Mouse (Mus musculus) liver, embryonic 12.5 days (tissue): ENCODE results near the gene Drc3. TPM values are rescaled to one million over a fixed set of nuclear protein-coding genes. Genes with fewer than 3 reads are reported as not detected.

Experiments used
- ATAC-seq: fragments of 200-750 bp; cut with Nextera tagmentation; 2 replicates; pipeline ENCODE4 v1.8.0; 2017; ENCODE audit warnings: moderate number of reproducible peaks, mild to moderate bottlenecking, moderate library complexity
- H3K27ac ChIP-seq: fragments of 300-500 bp; sonication (generic); 2 replicates; pipeline ENCODE4 v1.5.1; 2016; ENCODE audit warnings: mild to moderate bottlenecking
- H3K27me3 ChIP-seq: fragments of 300-500 bp; sonication (generic); replicated peaks from 2 replicates; pipeline ENCODE4 v1.6.1; 2016; ENCODE audit warnings: mild to moderate bottlenecking, moderate library complexity
- H3K36me3 ChIP-seq: fragments of 300-500 bp; sonication (generic); 2 replicates; pipeline ENCODE4 v1.6.1; 2016; ENCODE audit warnings: mild to moderate bottlenecking, moderate library complexity
- H3K4me1 ChIP-seq: fragments of 300-500 bp; sonication (generic); 2 replicates; pipeline ENCODE4 v1.6.1; 2016
- H3K4me2 ChIP-seq: fragments of 300-500 bp; sonication (generic); 2 replicates; pipeline ENCODE4 v1.6.1; 2016; ENCODE audit warnings: mild to moderate bottlenecking, moderate library complexity
- H3K4me3 ChIP-seq: fragments of 300-500 bp; sonication (generic); 2 replicates; pipeline ENCODE4 v1.5.1; 2016; ENCODE audit warnings: mild to moderate bottlenecking, moderate library complexity
- H3K9ac ChIP-seq: fragments of 300-500 bp; sonication (generic); 2 replicates; pipeline ENCODE4 v1.6.1; 2016; ENCODE audit warnings: mild to moderate bottlenecking, moderate library complexity
- H3K9me3 ChIP-seq: fragments of 300-500 bp; sonication (generic); replicated peaks from 2 replicates; pipeline ENCODE4 v1.6.1; 2016; ENCODE audit warnings: mild to moderate bottlenecking, moderate library complexity
- WGBS: fragments of 180-500 bp; shearing (Covaris S2); methylation state at CpG from one replicate; pipeline ENCODE4 v1.1.7; 2016; ENCODE audit not compliant: insufficient replicate concordance; 5-methylcytosine and 5-hydroxymethylcytosine counted together
- polyA plus RNA-seq: library from polyadenylated mRNA; unstranded; fragments of >200 nt; fragmentation: Nextera tagmentation; extraction: Ambion mirVana; gene quantifications from 2 replicates; pipeline ENCODE4 v1.2.1, GENCODE M21; 2016

Gene Drc3
- polyA plus RNA-seq, 1 experiment from 2014 or later: 0.49 TPM

GRCm38 (mm10) chr11:60412173-60412572 is 59.0 kb downstream of the Drc3 start:
- ATAC-seq: no peak
- Histone ChIP-seq H3K9me3 (no peaks in the 10 kb centered on the region), H3K4me1 (peaks cover 23% of the 10 kb centered on the region), H3K9ac (no peak overlapping the region), H3K27ac (no peak overlapping the region), H3K4me2 (no peak overlapping the region), H3K4me3 (no peak overlapping the region), H3K27me3 (no peaks in the 10 kb centered on the region), H3K36me3 (peaks cover 41% of the 10 kb centered on the region)
- 11% methylated on average over 3 of the region's 3 CpGs for WGBS

- Histone ChIP-seq H3K4me2 (no peak overlapping the region), H3K36me3 (peaks cover 34% of the 10 kb centered on the region), H3K4me1 (peaks cover 24% of the 10 kb centered on the region), H3K9ac (no peak overlapping the region), H3K4me3 (no peak overlapping the region), H3K9me3 (no peaks in the 10 kb centered on the region), H3K27me3 (no peaks in the 10 kb centered on the region), H3K27ac (no peak overlapping the region)
- no peak for ATAC-seq
- 88% methylated on average over 2 of the region's 2 CpGs for WGBS
These were observed 59.8 kb downstream of the Drc3 start for GRCm38 (mm10) chr11:60412921-60413320.

DNA sequence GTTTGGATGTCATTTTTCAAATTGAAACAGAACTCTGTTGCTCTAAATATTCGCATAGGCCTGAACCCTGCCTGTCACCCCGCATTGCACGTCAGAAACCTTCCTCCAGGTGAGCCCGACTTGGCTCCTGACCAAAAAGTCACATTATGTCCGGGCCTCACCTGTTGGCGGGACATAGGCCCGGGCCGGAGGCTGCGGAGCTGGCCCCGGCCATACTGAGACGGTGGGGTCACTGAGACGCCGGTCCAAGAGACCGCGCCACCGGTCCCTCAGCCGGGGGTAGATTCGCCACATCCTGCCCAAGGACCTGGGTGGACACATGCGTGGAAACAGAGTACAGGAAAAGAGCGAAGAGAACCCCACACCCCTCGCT is 63.4 kb downstream of the Drc3 start:
- Histone ChIP-seq H3K27ac (peak overlapping the region; percentile 75), H3K4me1 (peaks cover 36% of the 10 kb centered on the region), H3K4me2 (peak overlapping the region; percentile 91), H3K27me3 (no peaks in the 10 kb centered on the region), H3K4me3 (peak overlapping the region; percentile 85), H3K9me3 (no peaks in the 10 kb centered on the region), H3K9ac (peak overlapping the region; percentile 89), H3K36me3 (peaks cover 5% of the 10 kb centered on the region)
- under 1% methylated on average over 21 of the region's 21 CpGs for WGBS
- peak; percentile 53 for ATAC-seq

- Histone ChIP-seq H3K9ac (peak within 1 kb of the TSS; percentile 92), H3K27me3 (no peaks in the 10 kb centered on the region), H3K4me3 (peak within 1 kb of the TSS; percentile 85), H3K36me3 (peaks cover 3% of the 10 kb centered on the region), H3K4me1 (peaks cover 41% of the 10 kb centered on the region), H3K9me3 (no peaks in the 10 kb centered on the region), H3K27ac (peak within 1 kb of the TSS; percentile 87), H3K4me2 (peak within 1 kb of the TSS; percentile 91)
- ATAC-seq: peak; percentile 95
- WGBS: under 1% methylated on average over 71 of the region's 81 CpGs
These were observed 64.0 kb downstream of the Drc3 start, which contains the start of gene Gid4 for GRCm38 (mm10) chr11:60416963-60417716. Gene Gid4 (plus strand): TSS chr11:60417145.

GRCm38 (mm10) chr11:60417717-60418472 is 64.8 kb downstream of the Drc3 start, which contains the start of gene Atpaf2:
Gene Atpaf2 (minus strand): TSS chr11:60418457.
- ATAC-seq: peak; percentile 40
- no peaks in the 10 kb centered on the region for H3K9me3 ChIP-seq
- under 1% methylated on average over 36 of the region's 39 CpGs for WGBS
- H3K4me2 ChIP-seq: peak within 1 kb of the TSS; percentile 91
- peaks cover 3% of the 10 kb centered on the region for H3K36me3 ChIP-seq
- H3K27ac ChIP-seq: peak within 1 kb of the TSS; percentile 87
- no peaks in the 10 kb centered on the region for H3K27me3 ChIP-seq
- peaks cover 41% of the 10 kb centered on the region for H3K4me1 ChIP-seq
- H3K9ac ChIP-seq: peak within 1 kb of the TSS; percentile 92
- peak within 1 kb of the TSS; percentile 85 for H3K4me3 ChIP-seq

GRCm38 (mm10) chr11:60418473-60418803 is 65.3 kb downstream of the Drc3 start:
- Histone ChIP-seq H3K27ac (peak overlapping the region; percentile 87), H3K4me3 (peak overlapping the region; percentile 85), H3K4me2 (peak overlapping the region; percentile 91), H3K4me1 (peaks cover 41% of the 10 kb centered on the region), H3K27me3 (no peaks in the 10 kb centered on the region), H3K9ac (peak overlapping the region; percentile 92), H3K36me3 (peaks cover 3% of the 10 kb centered on the region), H3K9me3 (no peaks in the 10 kb centered on the region)
- WGBS: 3% methylated on average over 6 of the region's 6 CpGs
- ATAC-seq: no peak

- Histone ChIP-seq H3K4me2 (no peak overlapping the region), H3K27me3 (no peaks in the 10 kb centered on the region), H3K4me3 (no peak overlapping the region), H3K36me3 (peaks cover 23% of the 10 kb centered on the region), H3K27ac (no peak overlapping the region), H3K9me3 (no peaks in the 10 kb centered on the region), H3K9ac (no peak overlapping the region), H3K4me1 (peaks cover 18% of the 10 kb centered on the region)
- WGBS: 61% methylated on average over 6 of the region's 6 CpGs
- no peak for ATAC-seq
These were observed 69.0 kb downstream of the Drc3 start for GRCm38 (mm10) chr11:60422046-60422668.

- Histone ChIP-seq H3K27me3 (no peaks in the 10 kb centered on the region), H3K4me2 (no peak overlapping the region), H3K36me3 (peaks cover 31% of the 10 kb centered on the region), H3K27ac (no peak overlapping the region), H3K9ac (no peak overlapping the region), H3K9me3 (no peaks in the 10 kb centered on the region), H3K4me3 (no peak overlapping the region), H3K4me1 (peaks cover 17% of the 10 kb centered on the region)
- ATAC-seq: no peak
- WGBS: 73% methylated on average over 1 of the region's 1 CpGs
These were observed 69.9 kb downstream of the Drc3 start for GRCm38 (mm10) chr11:60423006-60423405.

DNA sequence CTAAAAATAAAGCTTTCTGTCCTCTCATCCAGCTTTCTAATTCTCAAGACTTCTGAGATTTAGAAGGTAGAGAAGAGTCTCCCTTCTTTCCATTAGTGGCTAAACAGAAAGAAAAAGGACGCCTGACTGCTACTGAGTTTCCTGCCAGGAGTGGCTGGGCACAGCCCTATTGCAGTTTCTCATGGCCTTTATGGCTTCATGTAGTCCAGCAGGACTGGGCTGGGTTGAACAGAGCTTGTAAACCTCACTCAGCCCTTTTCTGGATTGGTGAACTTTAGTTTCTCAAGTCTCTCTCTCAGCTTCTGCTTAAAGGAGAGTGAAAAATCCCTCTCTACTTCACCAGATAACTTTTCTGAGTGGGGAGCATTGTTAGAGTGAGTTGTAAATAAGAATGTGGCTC is 73.3 kb downstream of the Drc3 start:
- no peak overlapping the region for H3K4me2 ChIP-seq
- ATAC-seq: no peak
- peaks cover 53% of the 10 kb centered on the region for H3K36me3 ChIP-seq

DNA sequence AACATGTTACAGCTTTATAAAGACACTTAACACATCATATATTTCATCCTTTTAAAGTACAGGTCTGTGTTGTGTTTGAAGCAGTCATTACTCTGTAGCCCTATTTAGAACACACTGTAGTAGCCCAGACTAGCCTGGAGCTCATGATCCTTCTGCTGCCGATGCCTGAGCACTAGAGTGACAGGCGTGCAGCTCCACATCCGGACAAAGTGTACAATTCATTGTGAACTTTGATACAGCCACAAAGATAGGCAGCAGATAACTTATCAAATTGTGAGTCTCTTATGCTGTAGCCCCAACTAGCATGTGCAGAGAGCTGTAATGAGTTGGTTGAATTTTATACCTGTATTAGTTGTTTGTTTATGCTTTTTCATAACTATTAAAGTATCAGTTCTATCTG is 74.5 kb downstream of the Drc3 start:
- H3K4me3 ChIP-seq: no peak overlapping the region
- H3K4me1 ChIP-seq: no peaks in the 10 kb centered on the region
- 72% methylated on average over 3 of the region's 3 CpGs for WGBS
- no peak overlapping the region for H3K4me2 ChIP-seq
- no peak overlapping the region for H3K27ac ChIP-seq
- no peak overlapping the region for H3K9ac ChIP-seq
- H3K27me3 ChIP-seq: no peaks in the 10 kb centered on the region
- ATAC-seq: no peak
- H3K9me3 ChIP-seq: no peaks in the 10 kb centered on the region
- peaks cover 60% of the 10 kb centered on the region for H3K36me3 ChIP-seq

More for the DNA sequence above, 73.3 kb downstream of the Drc3 start:
- Histone ChIP-seq H3K27ac (no peak overlapping the region), H3K27me3 (no peaks in the 10 kb centered on the region), H3K9ac (no peak overlapping the region), H3K4me3 (no peak overlapping the region), H3K4me1 (peaks cover 5% of the 10 kb centered on the region; the same call in 1 of the 2 replicates), H3K9me3 (no peaks in the 10 kb centered on the region)
- WGBS: 68% methylated on average over 1 of the region's 1 CpGs

GRCm38 (mm10) chr11:60433501-60433900 is 80.4 kb downstream of the Drc3 start:
- Histone ChIP-seq H3K36me3 (peaks cover 81% of the 10 kb centered on the region), H3K27ac (0 out of 2 replicates have a peak overlapping the region, but pooled peaks have one; percentile 32), H3K9me3 (no peaks in the 10 kb centered on the region), H3K27me3 (no peaks in the 10 kb centered on the region), H3K9ac (no peak overlapping the region), H3K4me1 (peaks cover 17% of the 10 kb centered on the region), H3K4me3 (no peak overlapping the region), H3K4me2 (no peak overlapping the region)
- no peak for ATAC-seq

GRCm38 (mm10) chr11:60435133-60435532 is 82.0 kb downstream of the Drc3 start:
- Histone ChIP-seq H3K9ac (no peak overlapping the region), H3K9me3 (no peaks in the 10 kb centered on the region), H3K36me3 (peaks cover 85% of the 10 kb centered on the region), H3K4me2 (no peak overlapping the region), H3K4me1 (peaks cover 17% of the 10 kb centered on the region), H3K4me3 (no peak overlapping the region), H3K27me3 (no peaks in the 10 kb centered on the region), H3K27ac (no peak overlapping the region)
- WGBS: 50% methylated on average over 1 of the region's 1 CpGs
- peak; percentile 62; the same call in 1 of the 2 replicates for ATAC-seq
